Mouse (Mus musculus) lung, embryonic 15.5 days (tissue): ENCODE measurements around the gene Xntrpc. TPM values are rescaled to one million over a fixed set of nuclear protein-coding genes. Genes with fewer than 3 reads are reported as not detected.
"Not testable (repeated sequence)": the region's sequence is repeated elsewhere in the genome, so short reads cannot be mapped to it uniquely, and the experiment has no call there.

Experiments used
- ATAC-seq: fragments of 200-750 bp; cut with Nextera tagmentation; 2 replicates; pipeline ENCODE4 v1.8.0; 2017; ENCODE audit warnings: moderate number of reproducible peaks, borderline replicate concordance; ENCODE audit not compliant: low FRiP score, low TSS enrichment; ENCODE audit errors: extremely low read depth
- H3K27ac ChIP-seq: fragments of 300-500 bp; sonication (generic); 2 replicates; pipeline ENCODE4 v1.5.1; 2015; ENCODE audit warnings: moderate library complexity, mild to moderate bottlenecking, inconsistent platforms
- H3K27me3 ChIP-seq: fragments of 300-500 bp; sonication (generic); 2 replicates; pipeline ENCODE4 v1.6.1; 2015; ENCODE audit warnings: inconsistent platforms
- H3K36me3 ChIP-seq: fragments of 300-500 bp; sonication (generic); 2 replicates; pipeline ENCODE4 v1.6.1; 2015; ENCODE audit warnings: inconsistent platforms
- H3K4me1 ChIP-seq: fragments of 300-500 bp; sonication (generic); 2 replicates; pipeline ENCODE4 v1.6.1; 2015; ENCODE audit warnings: inconsistent platforms
- H3K4me2 ChIP-seq: fragments of 300-500 bp; sonication (generic); 2 replicates; pipeline ENCODE4 v1.6.1; 2015; ENCODE audit warnings: inconsistent platforms, mild to moderate bottlenecking, moderate library complexity
- H3K4me3 ChIP-seq: fragments of 300-500 bp; sonication (generic); 2 replicates; pipeline ENCODE4 v1.5.1; 2015; ENCODE audit warnings: mild to moderate bottlenecking, inconsistent platforms
- H3K9ac ChIP-seq: fragments of 300-500 bp; sonication (generic); 2 replicates; pipeline ENCODE4 v1.6.1; 2015; ENCODE audit warnings: inconsistent platforms
- H3K9me3 ChIP-seq: fragments of 300-500 bp; sonication (generic); 2 replicates; pipeline ENCODE4 v1.6.1; 2016; ENCODE audit warnings: inconsistent platforms
- WGBS: fragments of 180-500 bp; shearing (Covaris S2); methylation state at CpG from one replicate; pipeline ENCODE4 v1.1.7; 2015; 5-methylcytosine and 5-hydroxymethylcytosine counted together
- polyA plus RNA-seq: library from polyadenylated mRNA; unstranded; fragments of >200 nt; fragmentation: Nextera tagmentation; extraction: Ambion mirVana; gene quantifications from 2 replicates; pipeline ENCODE4 v1.2.1, GENCODE M21; 2015

The Xntrpc gene
- polyA plus RNA-seq = 0.89 and 1.2 TPM in 2 replicates

DNA sequence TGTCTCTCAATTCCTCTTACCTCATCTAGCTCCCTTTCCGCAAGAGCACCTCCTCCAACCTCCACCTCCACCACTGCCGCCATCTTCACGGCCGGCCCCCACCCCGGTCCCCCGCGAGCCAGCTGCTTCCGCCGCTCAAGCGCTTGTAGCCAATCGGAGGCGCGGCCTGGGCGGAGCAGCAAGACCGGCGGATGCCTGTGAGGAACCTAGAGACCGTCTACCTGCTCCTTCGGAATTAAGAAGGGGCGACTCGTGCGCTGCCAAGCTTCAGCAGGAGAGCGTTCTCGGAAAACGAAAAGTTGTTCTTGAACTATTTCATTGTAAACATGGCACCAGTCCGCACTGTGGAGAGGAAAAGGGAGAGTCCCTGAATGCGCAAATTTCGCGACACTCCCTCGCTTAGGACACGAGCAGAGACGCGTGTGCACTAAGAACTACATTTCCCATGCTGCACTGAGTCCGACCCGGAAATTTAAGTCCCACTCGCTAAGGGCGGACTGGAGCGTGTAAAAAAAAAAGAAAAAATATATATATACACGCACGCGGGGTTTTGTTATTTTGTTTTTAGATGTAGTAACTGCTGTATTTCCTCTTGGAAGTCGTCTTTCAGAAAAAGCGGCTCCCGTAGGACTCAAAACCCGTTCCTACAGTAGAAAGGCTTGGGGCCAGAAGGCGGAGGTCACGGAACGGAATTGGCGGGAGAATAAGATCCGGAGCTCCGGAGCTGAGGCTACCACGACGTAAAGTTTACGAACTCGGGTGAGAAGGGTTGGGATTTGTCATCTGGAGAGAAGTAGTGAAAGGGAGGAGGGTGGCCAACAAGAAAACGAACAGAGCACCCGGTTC lies at the start of gene Xntrpc, which contains the start of the genes Rnf121 and Xndc1:
Gene Xntrpc (plus strand): TSS at position 668 of the 846 bp plus-strand sequence.
Gene Rnf121 (minus strand): TSS at position 424 of the 846 bp plus-strand sequence.
Gene Xndc1 (plus strand): TSS at position 466 of the 846 bp plus-strand sequence.
- ATAC-seq = peak; percentile 98
- Histone ChIP-seq H3K9ac (peak within 1 kb of the TSS; percentile 55), H3K4me3 (peak within 1 kb of the TSS; percentile 70), H3K27me3 (no peaks in the 10 kb centered on the region), H3K9me3 (no peaks in the 10 kb centered on the region), H3K4me2 (peak within 1 kb of the TSS; percentile 67), H3K4me1 (peaks cover 20% of the 10 kb centered on the region), H3K27ac (peak within 1 kb of the TSS; percentile 82), H3K36me3 (0 out of 2 replicates have a peak, but pooled peaks cover 4% of the 10 kb centered on the region)
- WGBS = under 1% methylated on average over 56 of the region's 56 CpGs

DNA sequence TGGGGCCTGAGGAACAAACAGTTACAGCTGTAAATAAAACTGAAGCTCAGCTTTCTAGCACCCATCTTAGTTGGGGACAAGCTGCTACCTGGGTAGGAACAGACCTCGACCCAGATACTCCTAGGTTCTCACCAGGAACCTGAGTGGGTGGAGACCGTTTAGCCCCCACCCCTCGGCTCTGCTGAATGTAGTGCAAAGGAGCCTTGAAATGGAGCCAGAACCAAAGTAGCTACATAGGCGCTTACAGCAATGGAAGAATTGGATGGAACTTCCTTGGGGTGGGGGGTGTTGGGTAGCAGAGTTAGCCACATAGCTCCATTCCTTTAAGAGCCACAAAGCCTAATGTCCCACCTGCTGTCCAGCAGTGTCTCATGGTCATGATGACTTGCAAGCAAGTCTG lies 48.6 kb upstream of the Xntrpc start:
- Histone ChIP-seq H3K4me2 (no peak overlapping the region), H3K27me3 (no peaks in the 10 kb centered on the region), H3K9me3 (no peaks in the 10 kb centered on the region), H3K9ac (no peak overlapping the region), H3K36me3 (peaks cover 79% of the 10 kb centered on the region), H3K4me1 (no peaks in the 10 kb centered on the region), H3K4me3 (no peak overlapping the region), H3K27ac (no peak overlapping the region)
- ATAC-seq = no peak
- WGBS = 83% methylated on average over 4 of the region's 4 CpGs

DNA sequence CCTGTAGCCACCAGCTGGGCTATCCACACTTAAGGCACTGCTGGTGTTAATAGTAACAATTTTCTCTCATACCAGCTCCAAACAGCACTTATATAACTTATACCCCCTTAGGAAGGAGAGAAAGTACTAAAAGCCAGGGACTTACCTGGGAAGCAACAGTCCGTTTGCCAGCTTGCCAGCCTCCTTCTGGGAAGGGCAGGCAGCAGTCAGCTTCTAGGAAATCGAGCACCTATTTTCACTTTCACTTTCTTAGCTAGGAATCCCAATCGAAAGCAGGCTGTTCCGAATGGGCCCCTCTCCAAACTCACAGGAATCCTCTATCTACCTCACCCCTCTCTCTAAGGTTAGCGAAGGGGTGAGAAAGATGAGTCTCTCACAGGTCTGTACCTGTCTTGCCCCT lies 48.1 kb upstream of the Xntrpc start:
- no peak overlapping the region for H3K9ac ChIP-seq
- no peak overlapping the region for H3K4me3 ChIP-seq
- no peaks in the 10 kb centered on the region for H3K9me3 ChIP-seq
- no peak overlapping the region for H3K27ac ChIP-seq
- no peak for ATAC-seq
- no peaks in the 10 kb centered on the region for H3K4me1 ChIP-seq
- 76% methylated on average over 5 of the region's 5 CpGs for WGBS
- H3K4me2 ChIP-seq = no peak overlapping the region
- H3K36me3 ChIP-seq = peaks cover 79% of the 10 kb centered on the region
- H3K27me3 ChIP-seq = no peaks in the 10 kb centered on the region

- Histone ChIP-seq H3K4me1 (no peaks in the 10 kb centered on the region), H3K27me3 (no peaks in the 10 kb centered on the region), H3K27ac (no peak overlapping the region), H3K9ac (no peak overlapping the region), H3K4me3 (no peak overlapping the region), H3K36me3 (peaks cover 79% of the 10 kb centered on the region), H3K4me2 (no peak overlapping the region), H3K9me3 (no peaks in the 10 kb centered on the region)
- 75% methylated on average over 7 of the region's 7 CpGs for WGBS
- ATAC-seq = no peak
Measured at GRCm38 (mm10) chr7:102018034-102018433, 47.5 kb upstream of the Xntrpc start.

DNA sequence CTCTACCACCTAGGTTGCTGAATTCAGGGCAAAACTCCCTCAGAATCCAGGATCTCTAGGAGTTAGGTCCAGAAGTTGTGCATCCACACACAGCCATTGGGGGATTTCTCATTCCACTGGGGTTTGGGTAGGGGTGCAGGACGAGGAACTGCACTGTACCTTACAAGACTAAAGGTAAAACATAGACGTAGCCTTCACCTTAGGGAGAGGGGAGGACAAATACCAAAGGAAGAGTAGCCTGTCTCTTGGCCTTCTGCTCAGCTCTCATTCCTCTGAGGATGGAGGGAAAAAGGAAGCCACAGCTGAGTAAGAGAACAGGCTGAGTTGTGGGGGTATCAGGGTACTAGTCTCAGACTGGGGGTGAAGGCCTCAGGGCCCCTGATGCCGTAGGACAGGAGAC lies 46.9 kb upstream of the Xntrpc start, which contains the start of gene Il18bp:
Gene Il18bp (minus strand): TSS at position 101 of the 400 bp plus-strand sequence.
- H3K9me3 ChIP-seq = no peaks in the 10 kb centered on the region
- H3K4me2 ChIP-seq = no peak within 1 kb of the TSS
- no peak within 1 kb of the TSS for H3K27ac ChIP-seq
- 76% methylated on average over 3 of the region's 3 CpGs for WGBS
- peaks cover 79% of the 10 kb centered on the region for H3K36me3 ChIP-seq
- no peak within 1 kb of the TSS for H3K9ac ChIP-seq
- no peak for ATAC-seq
- no peaks in the 10 kb centered on the region for H3K4me1 ChIP-seq
- H3K27me3 ChIP-seq = no peaks in the 10 kb centered on the region
- no peak within 1 kb of the TSS for H3K4me3 ChIP-seq

DNA sequence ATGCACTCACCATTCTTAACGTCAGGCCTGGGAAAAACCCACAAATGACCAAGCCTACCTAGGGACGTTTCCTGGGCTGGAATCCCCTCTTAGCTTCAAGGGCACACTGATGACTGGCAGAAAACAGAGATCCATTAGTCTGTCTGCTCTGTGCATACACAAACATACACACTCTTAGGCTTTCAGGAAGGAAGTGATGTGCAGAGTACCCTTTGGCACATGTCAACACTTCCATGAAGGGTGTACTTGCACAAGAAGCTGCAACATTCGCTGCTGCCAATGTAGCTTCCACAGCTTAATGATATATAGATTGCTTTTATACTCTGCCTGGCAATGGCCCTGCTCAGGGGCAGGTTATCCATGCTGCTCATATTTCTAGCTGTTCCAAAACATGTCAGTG lies 46.2 kb upstream of the Xntrpc start:
- Histone ChIP-seq H3K4me3 (no peak overlapping the region), H3K9me3 (no peaks in the 10 kb centered on the region)
- 51% methylated on average over 3 of the region's 3 CpGs for WGBS

DNA sequence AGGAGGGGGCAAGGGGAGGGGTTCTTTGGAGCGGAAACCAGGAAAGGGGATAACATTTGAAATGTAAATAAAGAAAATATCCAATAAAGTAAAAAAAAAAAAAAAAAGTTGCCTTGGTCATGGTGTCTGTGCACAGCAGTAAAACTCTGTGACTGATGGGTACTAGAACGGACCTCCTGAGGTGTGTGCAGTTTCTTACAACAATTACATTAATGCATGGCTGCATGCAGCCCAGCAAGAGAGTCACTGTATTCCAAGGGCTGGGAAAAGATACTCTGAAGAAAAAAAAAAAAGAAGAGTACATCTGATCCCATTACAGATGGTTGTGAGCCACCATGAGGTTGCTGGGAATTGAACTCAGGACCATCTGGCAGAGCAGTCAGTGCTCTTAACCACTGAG lies 44.6 kb upstream of the Xntrpc start:
- H3K9me3 ChIP-seq, H3K27ac ChIP-seq, H3K4me2 ChIP-seq, ATAC-seq, H3K4me1 ChIP-seq, H3K9ac ChIP-seq, H3K27me3 ChIP-seq, H3K4me3 ChIP-seq: not testable (repeated sequence)
- 87% methylated on average over 2 of the region's 2 CpGs for WGBS
- H3K36me3 ChIP-seq = peaks cover 70% of the 10 kb centered on the region

More for the DNA sequence above, 46.2 kb upstream of the Xntrpc start:
- Histone ChIP-seq H3K27me3 (no peaks in the 10 kb centered on the region), H3K9ac (no peak overlapping the region), H3K4me1 (no peaks in the 10 kb centered on the region), H3K4me2 (no peak overlapping the region), H3K36me3 (peaks cover 76% of the 10 kb centered on the region), H3K27ac (no peak overlapping the region)
- ATAC-seq = no peak

GRCm38 (mm10) chr7:102023821-102024220 lies 41.7 kb upstream of the Xntrpc start:
- H3K36me3 ChIP-seq = peaks cover 61% of the 10 kb centered on the region
- no peak overlapping the region for H3K4me2 ChIP-seq
- H3K9me3 ChIP-seq = no peaks in the 10 kb centered on the region
- no peak overlapping the region for H3K4me3 ChIP-seq
- no peaks in the 10 kb centered on the region for H3K27me3 ChIP-seq
- WGBS = 90% methylated on average over 9 of the region's 9 CpGs
- no peak overlapping the region for H3K27ac ChIP-seq
- H3K4me1 ChIP-seq = no peaks in the 10 kb centered on the region
- ATAC-seq = no peak
- H3K9ac ChIP-seq = no peak overlapping the region

GRCm38 (mm10) chr7:102025187-102026119 lies 40.1 kb upstream of the Xntrpc start:
- H3K4me1 ChIP-seq = no peaks in the 10 kb centered on the region
- H3K27me3 ChIP-seq = no peaks in the 10 kb centered on the region
- H3K9me3 ChIP-seq = no peaks in the 10 kb centered on the region
- H3K4me3 ChIP-seq = no peak overlapping the region
- H3K27ac ChIP-seq = no peak overlapping the region
- no peak overlapping the region for H3K9ac ChIP-seq
- ATAC-seq = no peak
- H3K36me3 ChIP-seq = peaks cover 63% of the 10 kb centered on the region
- WGBS = 87% methylated on average over 2 of the region's 2 CpGs
- H3K4me2 ChIP-seq = no peak overlapping the region

GRCm38 (mm10) chr7:102034904-102035303 lies 30.6 kb upstream of the Xntrpc start:
- Histone ChIP-seq H3K36me3 (peaks cover 86% of the 10 kb centered on the region), H3K27me3 (no peaks in the 10 kb centered on the region), H3K4me3 (no peak overlapping the region), H3K9me3 (no peaks in the 10 kb centered on the region), H3K9ac (no peak overlapping the region), H3K4me1 (no peaks in the 10 kb centered on the region), H3K27ac (no peak overlapping the region), H3K4me2 (no peak overlapping the region)
- ATAC-seq = no peak
- WGBS = 92% methylated on average over 1 of the region's 1 CpGs

DNA sequence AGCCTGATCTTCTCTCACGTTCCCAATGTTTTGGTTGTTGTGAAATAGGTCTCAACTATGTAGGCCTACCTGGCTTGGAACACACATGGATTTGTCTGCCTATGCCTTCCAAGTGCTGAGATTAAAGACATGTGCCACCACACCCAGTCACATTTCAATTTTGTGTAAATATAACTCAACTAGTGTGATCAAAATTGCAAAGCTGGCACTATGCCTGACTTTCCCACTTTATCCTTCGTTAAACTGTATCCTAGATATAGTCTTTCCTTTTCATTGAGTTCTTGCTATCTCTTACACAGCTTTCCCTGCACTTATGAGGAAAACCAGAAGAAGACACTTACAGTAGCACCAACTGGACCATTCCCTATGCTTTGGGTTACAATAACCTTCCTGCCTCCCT lies 30.0 kb upstream of the Xntrpc start:
- WGBS = 85% methylated on average over 2 of the region's 2 CpGs
- Histone ChIP-seq H3K9ac (no peak overlapping the region), H3K27ac (no peak overlapping the region), H3K27me3 (no peaks in the 10 kb centered on the region), H3K9me3 (no peaks in the 10 kb centered on the region), H3K4me1 (no peaks in the 10 kb centered on the region), H3K4me3 (no peak overlapping the region), H3K36me3 (peaks cover 91% of the 10 kb centered on the region), H3K4me2 (no peak overlapping the region)
- no peak for ATAC-seq
